Mouse (Mus musculus) heart, embryonic 15.5 days (tissue): ENCODE measurements around the gene Ccdc188. TPM values are rescaled to one million over a fixed set of nuclear protein-coding genes. Genes with fewer than 3 reads are reported as not detected.

Experiments used
- ATAC-seq: fragments of 200-750 bp; cut with Nextera tagmentation; replicated peaks from 2 replicates; pipeline ENCODE4 v1.8.0; 2017; ENCODE audit warnings: low read depth, moderate TSS enrichment; ENCODE audit not compliant: insufficient number of reproducible peaks, insufficient read depth, low FRiP score
- H3K27ac ChIP-seq: fragments of 300-500 bp; sonication (generic); 2 replicates; pipeline ENCODE4 v1.5.1; 2015; ENCODE audit warnings: mild to moderate bottlenecking, inconsistent platforms
- H3K27me3 ChIP-seq: fragments of 300-500 bp; sonication (generic); 2 replicates; pipeline ENCODE4 v1.6.1; 2015; ENCODE audit warnings: inconsistent platforms
- H3K36me3 ChIP-seq: fragments of 300-500 bp; sonication (generic); 2 replicates; pipeline ENCODE4 v1.6.1; 2015; ENCODE audit warnings: mild to moderate bottlenecking, inconsistent platforms
- H3K4me1 ChIP-seq: fragments of 300-500 bp; sonication (generic); replicated peaks from 2 replicates; pipeline ENCODE4 v1.6.1; 2015; ENCODE audit warnings: inconsistent platforms
- H3K4me2 ChIP-seq: fragments of 300-500 bp; sonication (generic); 2 replicates; pipeline ENCODE4 v1.6.1; 2015; ENCODE audit warnings: inconsistent platforms, mild to moderate bottlenecking, moderate library complexity
- H3K4me3 ChIP-seq: fragments of 300-500 bp; sonication (generic); 2 replicates; pipeline ENCODE4 v1.5.1; 2015; ENCODE audit warnings: mild to moderate bottlenecking, inconsistent platforms
- H3K9ac ChIP-seq: fragments of 300-500 bp; sonication (generic); 2 replicates; pipeline ENCODE4 v1.6.1; 2015; ENCODE audit warnings: mild to moderate bottlenecking, inconsistent platforms
- H3K9me3 ChIP-seq: fragments of 300-500 bp; sonication (generic); replicated peaks from 2 replicates; pipeline ENCODE4 v1.6.1; 2016; ENCODE audit warnings: inconsistent platforms
- WGBS: fragments of 180-500 bp; shearing (Covaris S2); methylation state at CpG from one replicate; pipeline ENCODE4 v1.1.7; 2015; ENCODE audit warnings: mixed read lengths; 5-methylcytosine and 5-hydroxymethylcytosine counted together
- polyA plus RNA-seq: library from polyadenylated mRNA; unstranded; fragments of >200 nt; fragmentation: Nextera tagmentation; extraction: Ambion mirVana; gene quantifications from 2 replicates; pipeline ENCODE4 v1.2.1, GENCODE M21; 2015

The Ccdc188 gene
- polyA plus RNA-seq, 1 experiment from 2014 or later, result not detected

DNA sequence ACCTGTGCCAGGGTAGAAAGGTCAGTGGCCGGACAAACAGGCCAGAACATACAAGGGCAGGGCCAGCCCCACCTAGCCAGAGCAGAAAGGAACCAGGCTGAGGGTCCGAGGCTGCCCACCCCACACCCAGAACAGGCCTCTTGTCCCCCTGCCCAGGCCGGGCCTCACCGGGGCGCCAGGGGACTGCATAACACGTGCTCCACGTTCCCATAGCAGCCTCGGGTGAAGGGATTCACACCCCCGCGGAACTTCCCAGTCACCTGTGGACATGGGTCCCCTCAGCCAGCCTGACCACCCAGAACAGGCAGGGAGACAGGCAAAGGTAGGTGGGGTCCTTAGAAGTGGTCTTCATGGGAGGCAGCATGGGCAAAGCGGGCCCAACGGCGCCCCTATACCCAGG, 9.5 kb downstream of the Ccdc188 start:
- 92% methylated on average over 13 of the region's 13 CpGs for WGBS
- no peak for ATAC-seq
- Histone ChIP-seq H3K4me2 (no peak overlapping the region), H3K9ac (no peak overlapping the region), H3K27me3 (no peaks in the 10 kb centered on the region), H3K9me3 (no peaks in the 10 kb centered on the region), H3K4me3 (no peak overlapping the region), H3K4me1 (peaks cover 49% of the 10 kb centered on the region), H3K27ac (no peak overlapping the region), H3K36me3 (peaks cover 54% of the 10 kb centered on the region)

DNA sequence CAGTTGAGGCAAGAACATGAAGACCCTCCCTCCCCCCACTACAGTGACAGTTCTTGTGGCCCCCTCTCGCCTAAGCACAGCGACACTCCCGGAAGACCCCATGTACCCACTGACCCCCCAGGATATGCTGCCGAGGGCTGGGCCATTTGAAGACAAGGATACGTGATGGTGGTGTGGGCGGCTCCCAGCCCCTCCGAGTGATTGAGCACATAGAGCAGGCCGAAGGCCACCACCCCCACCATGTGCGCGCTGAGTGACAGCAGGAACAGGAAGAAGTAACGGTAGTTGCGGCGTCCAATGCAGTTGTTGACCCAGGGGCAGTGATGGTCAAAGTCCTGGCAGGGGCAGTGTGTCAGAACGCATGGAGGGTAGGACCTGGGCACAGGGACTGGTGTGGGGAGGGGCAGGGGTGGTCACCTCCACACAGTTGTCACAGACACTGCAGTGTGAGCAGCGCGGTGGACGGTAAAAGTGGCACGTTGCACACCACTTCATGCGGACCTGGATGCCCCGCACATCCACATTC, 10.3 kb downstream of the Ccdc188 start:
- Histone ChIP-seq H3K27ac (no peak overlapping the region), H3K4me1 (peaks cover 52% of the 10 kb centered on the region), H3K36me3 (peaks cover 49% of the 10 kb centered on the region), H3K9me3 (no peaks in the 10 kb centered on the region), H3K4me3 (no peak overlapping the region), H3K9ac (no peak overlapping the region), H3K4me2 (no peak overlapping the region), H3K27me3 (no peaks in the 10 kb centered on the region)
- no peak for ATAC-seq
- 91% methylated on average over 20 of the region's 20 CpGs for WGBS

DNA sequence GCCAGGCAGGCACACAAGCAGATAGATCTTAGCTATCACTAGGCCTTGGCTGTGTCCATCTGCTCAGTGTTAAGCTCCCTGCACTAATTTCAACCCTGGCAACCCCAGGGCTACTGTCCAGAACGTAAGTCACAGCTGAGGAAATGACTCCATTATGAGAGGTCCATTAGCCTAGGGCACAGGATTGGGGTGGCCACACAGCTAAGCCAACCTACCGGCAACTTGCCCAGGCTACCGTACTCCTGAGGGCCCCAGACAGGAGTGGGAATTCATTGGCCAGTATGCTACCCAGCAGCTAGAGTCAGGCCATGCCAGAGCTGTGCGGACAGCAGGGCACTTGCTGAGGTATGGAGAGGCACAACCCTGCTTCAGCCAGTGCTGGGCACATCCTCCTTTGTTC, 11.2 kb downstream of the Ccdc188 start:
- peak overlapping the region; percentile 96 for H3K27ac ChIP-seq
- peaks cover 61% of the 10 kb centered on the region for H3K4me1 ChIP-seq
- WGBS, result 81% methylated on average over 4 of the region's 4 CpGs
- H3K27me3 ChIP-seq, result no peaks in the 10 kb centered on the region
- no peak overlapping the region for H3K4me3 ChIP-seq
- H3K4me2 ChIP-seq, result peak overlapping the region; percentile 60
- no peaks in the 10 kb centered on the region for H3K9me3 ChIP-seq
- peaks cover 40% of the 10 kb centered on the region for H3K36me3 ChIP-seq
- H3K9ac ChIP-seq, result peak overlapping the region; percentile 35
- no peak for ATAC-seq

DNA sequence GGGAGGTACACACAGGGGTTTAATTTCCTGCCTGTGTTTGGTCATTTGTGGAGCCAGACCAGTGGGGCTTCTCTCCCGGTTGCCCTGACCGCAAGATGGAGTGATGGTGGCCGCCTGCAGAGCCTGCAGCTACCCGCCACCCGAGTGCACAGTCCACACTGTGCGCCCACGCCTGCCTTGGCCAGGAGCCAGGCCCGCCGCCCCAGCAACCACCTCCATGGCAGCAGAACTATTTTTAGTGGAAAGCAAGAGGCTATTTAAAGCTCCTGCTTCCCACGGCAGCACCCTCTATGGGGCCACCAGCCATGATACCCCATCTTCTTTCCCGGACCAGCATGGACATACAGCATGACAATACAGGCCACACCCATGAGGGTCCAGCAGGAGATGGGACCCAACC, 11.9 kb downstream of the Ccdc188 start:
- ATAC-seq, result peak; percentile 60
- Histone ChIP-seq H3K27ac (peak overlapping the region; percentile 96), H3K9ac (peak overlapping the region; percentile 35), H3K27me3 (no peaks in the 10 kb centered on the region), H3K4me2 (peak overlapping the region; percentile 60), H3K36me3 (peaks cover 33% of the 10 kb centered on the region), H3K4me3 (peak overlapping the region; percentile 31), H3K9me3 (no peaks in the 10 kb centered on the region), H3K4me1 (peaks cover 67% of the 10 kb centered on the region)
- 15% methylated on average over 11 of the region's 11 CpGs for WGBS

DNA sequence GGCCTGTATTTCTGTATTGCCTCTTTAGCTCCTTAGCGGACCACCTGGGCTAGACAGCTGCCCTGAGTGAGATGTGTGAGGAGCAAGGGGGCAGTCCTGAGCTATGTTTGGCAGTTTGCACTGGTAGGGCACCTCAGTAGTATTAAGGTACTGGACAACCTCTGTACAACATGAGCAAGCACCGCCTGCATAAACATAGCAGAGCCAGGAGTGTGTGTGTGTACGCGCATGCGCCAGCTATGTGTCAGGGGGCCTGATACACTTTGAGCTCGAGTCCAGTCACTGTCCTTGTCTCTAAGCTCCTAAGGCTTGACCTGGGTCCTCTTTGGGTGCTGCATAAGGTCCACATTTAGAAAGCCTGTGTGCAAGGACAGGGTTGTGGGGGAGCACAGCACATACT, 12.9 kb downstream of the Ccdc188 start:
- H3K4me1 ChIP-seq, result peaks cover 69% of the 10 kb centered on the region
- H3K27me3 ChIP-seq, result no peaks in the 10 kb centered on the region
- H3K4me3 ChIP-seq, result peak overlapping the region; percentile 3; the same call in 1 of the 2 replicates
- no peaks in the 10 kb centered on the region for H3K9me3 ChIP-seq
- peaks cover 23% of the 10 kb centered on the region for H3K36me3 ChIP-seq
- H3K9ac ChIP-seq, result peak overlapping the region; percentile 35
- WGBS, result 55% methylated on average over 6 of the region's 6 CpGs
- H3K27ac ChIP-seq, result peak overlapping the region; percentile 96
- H3K4me2 ChIP-seq, result peak overlapping the region; percentile 60
- 0 out of 2 replicates have a peak, but pooled peaks have one; percentile 6 for ATAC-seq

DNA sequence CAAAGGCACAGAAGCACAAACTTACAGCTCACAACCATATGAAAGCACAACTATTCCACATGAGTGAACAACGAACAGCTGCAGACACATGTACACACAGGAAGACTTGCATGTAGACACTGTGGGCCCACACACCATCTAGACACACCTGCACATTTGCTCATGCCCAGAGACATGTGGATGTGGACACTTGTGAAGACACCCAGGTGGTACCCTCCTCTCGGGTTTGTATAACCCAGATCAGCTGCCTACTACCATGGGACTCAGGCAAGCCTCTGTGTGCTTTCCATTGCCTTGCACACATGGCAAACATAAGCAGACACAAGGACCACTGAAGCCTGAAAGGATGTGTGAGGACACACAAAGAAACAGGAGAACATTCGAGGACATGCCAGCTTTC, 13.4 kb downstream of the Ccdc188 start:
- H3K4me3 ChIP-seq, result no peak overlapping the region
- peak overlapping the region; percentile 96 for H3K27ac ChIP-seq
- peaks cover 18% of the 10 kb centered on the region for H3K36me3 ChIP-seq
- peak overlapping the region; percentile 60 for H3K4me2 ChIP-seq
- 77% methylated on average over 3 of the region's 3 CpGs for WGBS
- H3K9me3 ChIP-seq, result no peaks in the 10 kb centered on the region
- H3K4me1 ChIP-seq, result peaks cover 73% of the 10 kb centered on the region
- no peaks in the 10 kb centered on the region for H3K27me3 ChIP-seq
- ATAC-seq, result no peak
- no peak overlapping the region for H3K9ac ChIP-seq

DNA sequence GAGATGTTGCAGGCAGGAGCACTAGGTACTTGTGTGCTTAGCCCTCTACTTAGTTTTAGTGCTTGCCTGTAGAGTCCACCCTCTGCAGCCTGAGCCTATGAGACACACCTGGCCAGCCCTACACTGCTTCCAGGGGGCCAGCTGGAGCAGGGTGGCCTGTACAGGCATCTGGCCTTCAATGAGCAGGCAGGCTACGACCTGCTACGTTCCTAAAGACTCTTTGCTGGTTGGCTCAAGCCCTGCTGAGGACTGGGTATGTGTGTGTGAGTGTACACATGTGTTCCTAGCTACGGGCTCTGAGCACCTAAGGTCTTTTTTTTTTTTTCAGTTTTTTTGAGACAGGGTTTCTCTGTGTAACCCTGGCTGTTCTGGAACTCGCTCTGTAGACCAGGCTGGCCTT, 13.8 kb downstream of the Ccdc188 start:
- Histone ChIP-seq H3K4me2 (no peak overlapping the region), H3K36me3 (peaks cover 14% of the 10 kb centered on the region), H3K27ac (peak overlapping the region; percentile 96), H3K27me3 (no peaks in the 10 kb centered on the region), H3K4me1 (peaks cover 77% of the 10 kb centered on the region), H3K9ac (no peak overlapping the region), H3K9me3 (no peaks in the 10 kb centered on the region), H3K4me3 (no peak overlapping the region)
- 71% methylated on average over 4 of the region's 4 CpGs for WGBS
- ATAC-seq, result no peak

DNA sequence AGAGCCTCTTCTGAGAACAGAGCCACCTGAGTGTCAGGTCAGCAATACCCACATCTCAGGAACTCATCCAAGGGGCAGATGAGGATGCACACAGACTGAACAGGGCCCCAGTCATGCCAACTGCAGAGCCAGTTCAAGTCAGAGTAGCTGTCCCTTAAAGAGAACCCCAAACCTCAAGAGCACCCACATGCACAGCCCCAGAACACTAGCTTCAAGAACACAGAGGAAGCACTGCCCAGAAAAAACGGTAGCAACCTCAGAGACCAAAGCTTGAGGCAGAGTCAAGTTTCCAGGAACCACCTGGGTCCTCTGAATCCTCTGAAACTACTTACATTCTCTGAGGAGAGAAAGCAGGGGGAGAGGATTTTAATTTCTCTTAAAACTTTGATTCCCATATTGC, 15.8 kb downstream of the Ccdc188 start:
- WGBS, result 29% methylated on average over 1 of the region's 1 CpGs
- Histone ChIP-seq H3K4me2 (peak overlapping the region; percentile 77), H3K36me3 (peaks cover 6% of the 10 kb centered on the region; the same call in 1 of the 2 replicates), H3K4me1 (peaks cover 67% of the 10 kb centered on the region), H3K9me3 (no peaks in the 10 kb centered on the region), H3K27me3 (no peaks in the 10 kb centered on the region), H3K9ac (0 out of 2 replicates have a peak overlapping the region, but pooled peaks have one; percentile 90), H3K4me3 (peak overlapping the region; percentile 82), H3K27ac (peak overlapping the region; percentile 94; the same call in 1 of the 2 replicates)
- no peak for ATAC-seq

DNA sequence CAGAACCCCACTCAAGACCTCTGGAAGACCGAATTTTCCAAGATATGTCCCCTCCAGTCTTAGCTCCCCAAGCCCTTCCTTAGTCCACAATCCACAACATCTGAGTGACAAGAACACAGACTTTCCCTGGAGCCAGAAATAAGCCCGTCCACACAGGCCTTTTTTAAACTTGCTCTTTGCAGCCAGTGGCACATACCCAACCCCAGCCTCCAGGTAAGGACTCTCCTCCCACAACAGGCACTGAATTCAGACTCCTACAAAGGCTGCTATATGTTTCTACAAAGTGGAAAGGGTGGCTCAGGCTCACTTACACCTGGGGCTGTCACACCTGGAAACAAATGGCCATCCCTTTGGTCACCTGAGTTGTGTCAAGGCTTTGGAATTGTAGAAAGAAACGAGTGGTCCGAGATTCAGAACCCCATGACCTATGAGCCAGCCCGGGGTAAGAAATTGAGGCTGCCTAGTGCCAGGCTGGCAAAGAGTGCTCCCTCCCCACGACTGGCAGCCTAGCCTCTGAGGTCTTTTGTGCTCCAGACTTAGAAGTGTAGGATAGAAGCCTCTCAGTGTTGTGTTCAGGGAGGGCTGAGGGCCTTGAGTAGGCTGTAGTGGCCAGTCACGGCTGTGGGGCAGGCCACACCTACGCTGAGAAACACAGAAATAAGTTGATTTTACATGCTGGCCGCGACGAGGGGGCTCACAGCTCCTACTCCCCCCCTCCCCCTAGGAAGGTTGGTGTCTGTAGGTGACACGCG, 16.4 kb downstream of the Ccdc188 start:
- peak overlapping the region; percentile 77 for H3K4me2 ChIP-seq
- no peak for ATAC-seq
- peak overlapping the region; percentile 82 for H3K4me3 ChIP-seq
- WGBS, result 11% methylated on average over 13 of the region's 13 CpGs
- peak overlapping the region; percentile 90 for H3K9ac ChIP-seq
- H3K27me3 ChIP-seq, result no peaks in the 10 kb centered on the region
- peaks cover 11% of the 10 kb centered on the region for H3K36me3 ChIP-seq
- no peaks in the 10 kb centered on the region for H3K9me3 ChIP-seq
- peak overlapping the region; percentile 94 for H3K27ac ChIP-seq
- H3K4me1 ChIP-seq, result peaks cover 60% of the 10 kb centered on the region

DNA sequence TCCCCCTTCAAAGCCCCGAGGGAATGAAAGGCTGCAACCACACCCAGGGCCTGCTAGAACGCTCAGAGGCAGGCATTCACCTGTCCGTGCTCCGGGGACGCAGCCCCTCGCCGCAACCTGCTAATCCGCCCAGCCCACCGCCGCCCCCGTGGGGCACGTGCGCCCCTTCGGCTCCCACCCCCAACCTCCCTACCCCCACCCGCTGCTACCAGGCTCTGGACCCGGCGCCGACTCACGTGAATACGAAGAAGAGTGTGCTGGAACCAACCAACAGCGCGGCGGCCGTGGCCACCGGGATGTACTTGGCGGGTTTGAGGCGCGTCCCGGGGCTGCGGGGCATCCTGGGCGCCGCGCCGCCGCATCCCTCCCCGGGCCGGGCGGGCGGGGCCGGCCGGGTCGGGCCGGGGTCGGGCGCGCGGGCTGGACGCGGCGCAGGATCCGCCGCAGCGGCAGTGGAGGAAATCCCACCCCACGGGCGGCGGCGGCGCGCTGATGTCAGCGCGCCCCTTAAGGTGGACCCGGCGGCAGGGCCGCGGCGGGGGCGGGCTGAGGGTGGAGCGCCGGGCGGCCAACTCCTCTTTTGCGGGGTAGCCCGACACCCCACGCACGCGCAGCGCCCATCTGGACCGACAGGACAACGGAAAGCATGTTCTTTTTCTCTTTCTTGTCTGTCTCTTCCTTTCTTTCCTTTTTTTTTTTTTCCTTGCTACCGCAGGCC, 17.2 kb downstream of the Ccdc188 start, which contains the start of gene Zdhhc8:
Zdhhc8 (minus strand) TSS at position 466 of the 718 bp plus-strand sequence.
- Histone ChIP-seq H3K9me3 (no peaks in the 10 kb centered on the region), H3K27ac (peak within 1 kb of the TSS; percentile 94), H3K9ac (peak within 1 kb of the TSS; percentile 90), H3K36me3 (peaks cover 16% of the 10 kb centered on the region), H3K4me1 (peaks cover 53% of the 10 kb centered on the region), H3K4me2 (peak within 1 kb of the TSS; percentile 77), H3K4me3 (peak within 1 kb of the TSS; percentile 82), H3K27me3 (no peaks in the 10 kb centered on the region)
- peak; percentile 80 for ATAC-seq
- under 1% methylated on average over 75 of the region's 79 CpGs for WGBS

DNA sequence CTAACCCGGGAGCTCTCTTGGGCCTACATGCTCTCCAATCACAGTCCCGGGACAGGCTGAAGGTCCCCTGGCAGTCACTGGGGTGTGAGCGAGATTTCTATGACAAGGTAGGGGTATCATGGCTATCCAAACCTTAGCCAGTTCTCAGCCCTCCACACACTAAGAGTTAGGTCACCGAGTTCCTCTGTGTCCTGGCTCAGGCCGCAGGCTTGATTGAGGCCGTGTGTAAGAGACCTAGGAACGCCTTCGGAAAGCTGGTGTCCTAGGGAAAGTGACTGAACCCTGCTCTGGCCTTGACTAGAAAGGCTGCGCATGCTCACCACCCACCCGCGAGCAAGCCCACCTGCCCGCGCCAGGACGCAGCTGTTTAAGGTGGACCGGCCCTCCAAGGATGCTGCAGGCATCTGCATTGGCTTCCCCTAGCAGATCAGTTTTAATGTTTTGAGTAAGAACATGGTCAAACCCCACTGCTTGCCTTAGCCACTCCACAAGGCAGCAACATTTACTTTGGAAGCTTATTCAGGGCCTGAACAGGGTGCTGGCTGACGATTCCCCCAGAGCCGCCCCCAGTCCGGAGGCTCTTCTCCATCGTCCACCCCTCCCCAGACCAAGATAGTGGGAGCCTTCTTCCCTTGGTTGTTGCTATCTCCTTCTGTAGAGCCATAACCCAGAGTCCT, 17.8 kb downstream of the Ccdc188 start:
- Histone ChIP-seq H3K36me3 (peaks cover 23% of the 10 kb centered on the region), H3K4me2 (peak overlapping the region; percentile 77), H3K4me1 (peaks cover 46% of the 10 kb centered on the region), H3K27me3 (no peaks in the 10 kb centered on the region), H3K27ac (peak overlapping the region; percentile 94), H3K4me3 (peak overlapping the region; percentile 82), H3K9ac (peak overlapping the region; percentile 90), H3K9me3 (no peaks in the 10 kb centered on the region)
- WGBS, result 3% methylated on average over 19 of the region's 19 CpGs
- peak; percentile 59 for ATAC-seq
